Mouse (Mus musculus) heart, postnatal 10 days (tissue): ENCODE measurements at regions not wholly inside any gene's neighbourhood (a gene's known extent, or its start where the extent isn't known, plus 50 kb on each side); places are given as distances from the start of the nearest gene placed in this dataset.

Experiments
- DNase-seq, 2 experiments: peaks; one replicate each; pipeline ENCODE4 v3.0.0; 2021
- intact Hi-C: fragments of 180-260 bp; cut with DNase I; formaldehyde crosslinking; loops from one replicate; pipeline ENCODE4 v1.15.1; 2025

DNA sequence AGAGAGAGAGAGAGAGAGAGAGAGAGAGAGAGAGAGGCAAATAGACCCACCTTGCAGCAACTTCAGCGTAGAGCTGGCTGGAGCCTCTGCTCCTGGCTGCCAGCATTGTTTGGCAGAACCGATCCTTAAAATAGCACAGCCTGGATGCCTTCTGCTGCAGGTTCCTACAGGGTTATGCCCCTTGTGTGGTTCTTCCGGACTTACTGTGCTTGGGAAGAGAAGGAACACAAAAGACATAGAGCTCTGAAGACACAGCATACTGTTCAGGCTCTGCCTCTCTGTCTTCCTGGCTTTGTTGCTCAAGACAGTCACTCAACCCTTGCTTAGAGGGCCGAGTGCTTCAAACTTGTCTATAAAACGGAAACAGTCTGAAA is 86.2 kb upstream of the Slc25a26 start:
- peak; percentile 62 to 68 for DNase-seq
- intact Hi-C loops = no loop called here

DNA sequence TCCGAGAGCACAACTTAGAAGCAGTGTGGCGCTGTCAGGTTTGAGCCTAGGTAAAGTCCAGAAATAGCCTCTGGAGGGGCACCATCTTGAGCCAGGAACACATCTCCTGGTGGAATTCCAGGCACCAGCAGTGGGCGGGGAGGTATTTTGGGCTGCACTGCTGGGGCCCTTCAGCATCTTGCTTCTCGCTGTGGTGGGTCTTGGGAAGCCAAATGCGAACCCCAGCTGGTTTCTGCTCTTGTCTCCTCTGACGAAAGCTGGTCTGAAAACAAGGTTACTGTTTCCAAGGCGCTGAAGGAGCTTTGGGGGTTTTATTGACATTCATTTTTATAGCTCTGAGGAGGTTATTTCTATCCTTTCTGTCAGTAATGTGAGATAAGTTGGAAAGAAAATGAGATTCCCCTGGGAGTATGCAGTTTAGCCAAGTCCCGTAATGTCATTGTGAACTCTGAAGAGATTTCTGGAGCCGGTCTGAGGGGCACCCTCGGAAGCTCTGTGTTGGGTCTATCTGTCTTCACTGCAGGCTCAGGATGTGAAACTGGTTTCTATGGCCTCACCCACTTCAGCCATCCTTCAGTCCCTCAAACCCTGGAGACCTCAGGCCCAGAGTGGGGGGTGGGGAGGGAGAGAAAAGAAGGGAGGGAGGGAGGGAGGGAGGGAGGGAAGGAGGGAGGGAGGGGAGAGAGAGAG is 86.7 kb upstream of the Slc25a26 start:
- intact Hi-C loops = no loop called here
- peak; percentile 47 to 51 for DNase-seq

DNA sequence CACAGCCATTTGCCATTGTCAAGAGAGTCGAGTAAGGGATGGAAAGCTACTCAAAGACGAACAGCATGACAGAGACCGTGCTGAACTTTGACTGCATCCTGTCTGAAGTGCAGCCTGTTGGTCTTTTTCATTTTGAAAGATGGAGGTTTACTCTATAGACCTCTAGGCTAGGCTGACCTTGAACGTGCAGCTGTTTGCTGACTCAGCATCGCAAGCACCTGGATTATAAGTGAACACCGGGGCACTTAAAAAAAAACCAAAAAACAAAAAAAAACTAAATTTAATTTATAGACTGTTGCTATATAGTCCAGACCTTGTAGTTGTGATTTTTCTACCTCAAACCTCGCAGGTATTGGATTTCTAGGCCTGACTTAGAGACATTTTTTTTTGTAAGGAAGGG is 87.8 kb upstream of the Slc25a26 start:
- intact Hi-C loops = no loop called here

DNA sequence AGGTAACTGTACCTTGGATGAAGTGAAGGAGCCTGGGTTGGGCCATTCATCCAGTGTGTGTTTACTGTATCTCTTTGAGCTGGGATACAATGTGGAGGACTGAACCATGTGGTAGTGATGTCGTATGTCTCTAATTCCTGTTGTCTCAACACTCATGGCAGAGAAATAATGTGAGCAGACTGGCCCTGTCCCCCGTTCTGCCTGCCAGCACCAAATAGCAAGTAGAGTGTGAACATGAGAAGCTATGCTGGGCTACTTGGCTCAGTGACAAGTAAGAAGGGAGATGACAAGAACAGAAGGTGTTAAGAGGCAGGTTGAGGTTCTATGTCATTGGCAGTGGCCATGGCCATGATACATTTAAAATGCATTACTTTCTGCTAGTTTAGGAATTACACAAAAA is 89.7 kb upstream of the Slc25a26 start:
- intact Hi-C loops = no loop called here
- peak in 1 of 2 experiments; percentile 28 for DNase-seq

More for the DNA sequence above, 87.8 kb upstream of the Slc25a26 start:
- DNase-seq = no peak

DNA sequence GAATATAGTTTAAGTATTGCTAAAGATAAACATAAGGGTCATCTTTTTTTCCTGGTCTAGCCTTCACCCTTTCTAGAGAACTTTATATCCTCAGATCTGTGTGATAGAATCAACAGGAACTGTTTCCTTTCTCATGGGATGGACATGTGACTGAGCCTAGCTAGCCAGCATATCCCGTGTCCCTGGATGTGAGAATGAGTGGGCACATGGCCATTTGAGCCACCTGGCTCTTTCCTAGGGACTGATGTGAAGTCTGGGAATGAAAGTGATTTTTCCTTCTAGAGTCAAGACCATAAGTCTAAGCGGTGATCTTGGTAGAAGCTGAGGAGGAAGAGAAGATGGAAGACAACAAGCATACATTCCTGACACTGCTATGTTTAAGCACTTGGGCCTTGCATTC is 91.1 kb upstream of the Slc25a26 start:
- DNase-seq = no peak
- intact Hi-C loops = no loop called here

DNA sequence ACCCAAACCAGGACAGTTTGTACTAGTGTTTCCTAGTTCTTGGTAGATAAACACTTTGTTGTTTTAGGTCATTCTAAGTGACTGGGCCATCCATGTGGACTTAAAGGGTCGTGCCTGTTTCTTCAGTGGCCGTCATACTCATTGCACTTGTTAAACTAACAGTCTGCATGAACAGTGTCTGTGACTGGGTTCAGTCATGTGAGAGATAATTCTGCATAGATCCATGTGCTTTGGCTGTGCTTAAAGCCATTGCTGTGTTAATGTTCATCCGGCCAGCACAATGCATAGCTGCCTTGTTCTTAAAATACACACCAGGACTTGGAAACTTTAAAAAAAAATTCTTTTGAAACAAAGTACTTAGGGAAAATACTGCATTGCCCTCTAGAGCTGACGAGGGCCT is 92.4 kb upstream of the Slc25a26 start:
- intact Hi-C loops = no loop called here
- no peak for DNase-seq

DNA sequence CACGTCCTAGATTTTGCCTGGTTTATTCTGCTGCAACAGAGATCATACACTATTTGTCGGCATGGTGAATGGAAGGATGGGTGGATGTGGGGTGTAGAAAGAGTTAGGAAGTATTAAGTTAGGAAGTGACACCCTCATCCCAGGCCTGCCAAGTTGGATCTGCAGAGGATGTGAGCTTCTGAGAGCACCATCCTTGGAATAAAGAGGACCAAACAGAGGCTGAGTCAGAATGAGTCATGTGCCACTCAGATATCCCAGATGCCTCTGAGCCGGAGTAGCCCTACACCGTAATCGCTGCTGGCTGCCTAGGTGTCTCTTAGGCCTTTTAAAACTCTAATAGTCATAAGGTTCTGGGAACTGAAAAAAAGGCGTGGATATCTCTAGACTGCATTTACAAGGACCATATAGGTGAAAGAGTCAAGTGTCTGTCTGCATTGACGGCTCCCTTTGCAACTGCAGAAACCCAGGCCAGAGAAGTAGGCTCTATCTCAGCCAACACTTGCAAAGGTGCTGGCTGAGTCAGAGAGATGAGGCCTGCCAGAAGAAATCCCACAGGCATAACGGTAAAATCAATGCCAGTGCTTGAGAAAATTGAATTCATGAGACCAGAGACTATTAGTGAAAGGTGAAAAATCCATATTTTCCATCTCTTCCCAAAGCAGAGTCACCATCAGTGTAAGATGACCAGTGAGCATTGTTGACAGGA is 94.6 kb upstream of the Slc25a26 start:
- intact Hi-C loops = no loop called here
- no peak for DNase-seq

DNA sequence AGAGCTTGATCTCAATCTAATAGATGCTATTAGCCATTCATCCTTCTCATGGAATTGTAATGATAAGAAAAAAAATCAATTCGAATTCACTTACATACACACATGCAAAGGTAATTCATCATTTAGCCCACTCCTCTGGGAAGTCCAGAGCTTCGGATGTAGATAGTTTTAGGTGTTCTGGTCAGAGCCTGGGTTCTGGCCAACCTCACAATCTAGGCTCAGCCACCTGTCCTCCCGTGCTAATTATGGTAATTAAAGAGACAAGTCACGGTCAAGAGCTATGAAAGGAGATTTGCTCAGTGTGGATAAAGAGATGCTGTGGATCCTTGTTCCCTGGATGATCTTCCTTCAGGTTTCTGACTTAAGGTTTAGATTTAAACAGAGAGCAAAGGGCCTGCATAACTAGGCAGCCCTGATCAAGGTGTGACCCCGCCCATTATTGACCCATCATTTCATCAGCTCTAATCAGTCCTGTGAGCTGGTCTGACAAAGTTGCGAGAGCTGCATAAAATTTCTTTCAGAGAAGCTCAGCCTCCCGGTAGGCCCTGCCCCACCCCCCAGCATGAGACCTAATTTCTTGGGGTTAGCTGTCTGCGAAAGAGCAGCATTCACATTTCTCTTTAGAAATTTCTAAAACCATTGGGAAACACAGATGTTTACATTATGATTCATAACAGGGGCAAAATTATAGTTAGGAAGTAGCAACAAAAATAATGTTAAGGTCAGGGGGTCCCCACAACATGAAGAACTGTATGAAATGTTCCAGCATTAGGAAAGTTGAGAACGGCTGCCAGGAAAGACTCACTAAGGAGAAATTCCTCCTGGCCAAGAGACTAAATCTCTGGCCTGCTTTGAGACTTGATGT is 98.3 kb upstream of the Slc25a26 start:
- intact Hi-C loops = loop anchor here (2.0 to 5.0 kb wide), 2 partner anchors 185 to 321 kb away; no protein-coding TSS in a partner anchor
- no peak for DNase-seq

DNA sequence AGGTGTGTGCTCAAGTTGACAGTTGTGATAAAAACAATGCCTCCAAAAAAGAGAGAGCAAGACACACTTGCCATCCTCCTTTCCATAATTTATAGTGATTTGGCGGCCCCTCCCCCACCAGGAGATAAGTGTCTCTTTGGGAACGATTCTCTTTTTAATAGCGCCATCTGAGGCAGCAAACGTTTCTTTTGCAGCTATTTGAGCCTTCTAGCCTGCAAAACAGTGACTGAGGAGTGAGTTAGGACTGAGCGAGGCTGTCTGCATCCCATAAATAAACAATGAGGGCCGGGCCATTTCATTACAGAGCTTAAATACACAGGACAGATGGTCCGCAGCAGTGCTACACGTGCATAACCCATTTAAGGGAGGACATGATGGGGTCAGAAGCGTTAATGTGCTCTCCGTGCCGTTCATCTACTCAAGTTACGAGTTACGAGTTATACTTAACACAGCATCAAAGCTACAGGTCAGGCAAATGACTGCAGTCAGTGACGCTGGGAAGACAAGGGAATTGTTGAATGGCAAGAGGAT is 99.0 kb upstream of the Slc25a26 start:
- intact Hi-C loops = loop anchor here (2.0 to 5.0 kb wide), 2 partner anchors 184 to 320 kb away; no protein-coding TSS in a partner anchor
- no peak for DNase-seq

DNA sequence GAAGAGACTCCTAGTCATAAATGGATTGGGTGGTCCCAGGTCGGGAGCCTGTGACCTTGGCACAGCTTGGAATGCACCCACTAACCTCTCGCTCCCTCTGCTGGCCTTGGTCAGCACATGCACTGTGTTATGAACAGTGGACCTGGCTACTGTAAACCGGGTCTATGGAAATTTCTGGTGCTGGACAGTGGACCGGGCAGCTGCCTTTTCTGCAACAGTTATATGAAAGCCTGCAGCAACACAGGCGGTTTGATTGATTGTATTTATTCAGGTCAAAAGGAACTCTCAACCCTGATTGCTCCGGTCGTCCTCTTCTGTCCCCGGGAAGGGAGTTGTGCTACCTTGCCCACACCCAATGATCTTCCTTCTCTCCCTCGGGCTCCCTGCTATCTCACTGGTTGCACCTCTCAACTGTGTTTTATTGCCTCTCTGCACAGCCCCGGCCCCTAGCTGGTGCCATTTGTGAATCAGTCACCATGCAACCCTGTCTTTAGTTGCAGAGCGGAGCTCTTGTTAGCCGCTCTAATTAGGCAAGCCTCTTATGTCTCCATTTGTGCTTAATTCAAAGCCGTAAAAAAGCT is 99.6 kb upstream of the Slc25a26 start:
- peak in 1 of 2 experiments; percentile 62 for DNase-seq
- intact Hi-C loops = loop anchor here (2.0 to 5.0 kb wide), 2 partner anchors 183 to 320 kb away; no protein-coding TSS in a partner anchor

DNA sequence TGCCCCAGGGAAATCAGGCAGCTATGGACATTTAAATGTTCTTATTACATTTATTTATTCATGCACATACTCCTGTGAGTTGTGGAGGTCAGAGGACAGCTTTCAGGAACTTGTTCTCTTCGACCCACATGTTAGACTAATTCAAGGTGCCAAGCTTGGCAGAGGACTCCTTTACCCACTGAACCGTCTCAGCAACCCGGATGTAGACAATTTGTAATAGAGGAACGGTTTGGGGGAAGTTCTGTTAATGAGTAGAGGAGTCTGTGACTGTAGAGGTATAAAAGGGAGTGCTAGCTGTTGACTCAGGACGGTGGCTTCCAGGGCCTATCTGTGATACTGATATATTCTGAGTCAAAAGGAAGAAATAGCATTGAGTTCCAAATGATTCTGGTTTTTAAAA is 107.4 kb upstream of the Magi1 start:
- DNase-seq = peak in 1 of 2 experiments; percentile 10
- intact Hi-C loops = no loop called here

DNA sequence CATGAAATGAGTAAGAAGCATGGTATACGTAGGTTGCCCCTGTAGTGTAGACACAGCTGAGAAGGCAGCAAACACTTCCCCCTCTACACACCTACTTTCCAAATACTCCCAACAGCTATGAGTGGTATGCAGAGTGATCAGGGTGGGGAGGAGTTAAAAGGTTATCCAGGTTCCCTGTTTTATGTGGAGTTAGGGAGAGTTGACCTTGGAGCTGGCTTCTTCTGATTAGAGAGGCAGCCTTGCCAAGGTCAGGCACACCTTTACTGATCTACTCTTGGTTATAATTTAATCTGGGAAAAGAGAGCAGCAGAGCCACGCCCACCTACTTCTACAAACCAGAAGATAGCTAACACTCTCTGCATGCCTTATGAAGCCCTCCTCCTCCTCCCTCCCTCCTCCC is 106.7 kb upstream of the Magi1 start:
- peak in 1 of 2 experiments; percentile 16 for DNase-seq

DNA sequence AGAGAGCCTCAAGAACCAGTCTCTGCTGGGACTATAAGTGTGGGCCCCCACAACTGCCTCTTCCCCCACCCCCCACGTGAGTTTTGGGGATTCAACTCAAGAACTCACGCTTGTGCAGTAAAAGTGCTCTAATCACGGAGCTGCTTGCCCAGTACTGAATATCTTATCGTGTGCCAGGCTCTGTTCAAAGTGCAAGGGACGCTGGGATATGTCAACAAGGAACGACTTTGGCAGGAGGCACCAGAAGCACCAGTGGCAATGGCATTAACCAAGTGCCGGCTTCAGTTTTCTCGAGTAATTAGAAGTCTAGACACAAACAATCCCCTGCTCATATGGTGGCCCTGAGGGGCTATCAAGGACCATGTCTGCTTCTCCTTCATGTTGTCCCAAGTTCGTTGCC is 106.0 kb upstream of the Magi1 start:
- intact Hi-C loops = no loop called here
- DNase-seq = peak; percentile 46 to 62

More for the DNA sequence above, 106.7 kb upstream of the Magi1 start:
- intact Hi-C loops = no loop called here

DNA sequence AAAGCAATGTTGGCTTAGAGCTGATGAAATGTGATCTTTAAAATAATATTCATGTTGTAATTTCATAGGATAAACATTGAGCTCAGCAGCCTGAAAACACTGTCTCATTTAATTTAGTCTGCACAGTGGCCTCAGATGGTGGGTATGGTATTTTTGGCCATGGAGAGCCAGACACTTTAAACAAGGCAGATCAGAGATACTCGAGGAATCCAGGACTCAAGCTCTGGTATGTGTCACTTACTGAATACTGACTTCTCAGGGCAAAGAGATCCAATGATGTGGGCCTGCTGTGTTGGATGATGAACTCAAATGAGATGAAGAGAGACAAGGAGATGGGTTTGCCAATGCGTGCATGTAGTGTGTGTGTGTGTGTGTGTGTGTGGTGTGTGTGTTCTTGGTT is 103.9 kb upstream of the Magi1 start:
- peak in 1 of 2 experiments; percentile 18 for DNase-seq
- intact Hi-C loops = no loop called here

DNA sequence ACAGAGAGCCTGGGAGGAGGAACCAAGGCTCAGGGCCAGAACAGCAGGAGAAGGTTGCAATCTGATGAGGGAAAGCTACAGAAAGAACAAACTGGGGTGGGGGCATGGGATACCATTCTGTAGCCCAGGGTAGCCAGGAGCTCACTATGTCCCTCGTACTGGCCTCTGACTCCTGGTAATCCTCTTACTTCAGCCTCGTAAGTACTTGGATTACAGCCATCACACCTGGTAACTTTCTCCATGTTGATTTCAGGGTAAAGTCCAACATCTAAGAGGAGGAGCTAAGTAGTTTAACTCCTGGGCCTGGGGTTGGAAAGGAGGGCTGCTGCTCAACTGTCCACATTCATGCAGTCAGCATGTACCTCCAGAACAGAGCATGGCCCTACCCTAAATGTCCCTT is 101.8 kb upstream of the Magi1 start:
- intact Hi-C loops = no loop called here
- no peak for DNase-seq

DNA sequence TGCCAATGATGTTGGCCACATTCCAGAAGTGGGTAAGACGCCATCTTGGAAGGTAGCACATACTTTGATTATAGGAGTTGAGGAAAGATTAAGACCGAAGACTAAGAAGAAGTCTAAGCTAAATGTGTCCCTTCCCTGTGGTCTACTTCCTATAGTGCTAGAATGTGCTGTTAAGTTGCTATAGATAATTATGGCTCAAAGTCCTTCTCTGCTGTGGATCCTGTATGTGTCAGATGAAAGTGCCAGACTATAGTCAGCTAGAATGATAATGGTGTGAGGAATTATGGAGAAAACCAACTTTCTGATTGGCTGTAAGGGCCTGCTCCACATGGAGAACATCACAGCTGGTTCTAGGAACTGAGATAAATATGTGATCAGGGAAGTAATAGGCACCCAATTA is 86.3 kb upstream of the Magi1 start:
- DNase-seq = no peak
- intact Hi-C loops = loop anchor here (10.0 kb wide), 1 partner anchor 615 kb away; no protein-coding TSS in a partner anchor

DNA sequence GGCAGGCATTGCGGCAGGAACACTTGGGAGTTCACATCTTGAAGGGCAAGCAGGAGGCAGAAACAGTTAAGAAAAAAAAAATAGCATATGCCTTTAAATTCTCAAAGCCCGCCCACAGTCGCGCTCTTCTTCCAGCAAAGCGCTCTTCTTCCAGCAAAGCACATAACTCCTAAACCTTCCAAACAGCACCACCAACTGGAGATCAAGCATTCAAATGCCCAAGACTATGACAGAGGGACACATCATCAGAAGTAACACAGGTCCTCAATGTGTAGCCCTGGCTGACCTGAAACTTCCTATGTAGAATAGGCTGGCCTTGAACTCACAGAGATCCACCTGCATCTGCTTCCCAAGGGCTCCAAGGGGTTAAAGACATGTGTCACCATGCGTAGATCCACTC is 80.2 kb upstream of the Magi1 start:
- DNase-seq = peak; percentile 16 to 39
- intact Hi-C loops = loop anchor here (1.0 to 10.0 kb wide), 3 partner anchors 172 to 609 kb away; no protein-coding TSS in a partner anchor

DNA sequence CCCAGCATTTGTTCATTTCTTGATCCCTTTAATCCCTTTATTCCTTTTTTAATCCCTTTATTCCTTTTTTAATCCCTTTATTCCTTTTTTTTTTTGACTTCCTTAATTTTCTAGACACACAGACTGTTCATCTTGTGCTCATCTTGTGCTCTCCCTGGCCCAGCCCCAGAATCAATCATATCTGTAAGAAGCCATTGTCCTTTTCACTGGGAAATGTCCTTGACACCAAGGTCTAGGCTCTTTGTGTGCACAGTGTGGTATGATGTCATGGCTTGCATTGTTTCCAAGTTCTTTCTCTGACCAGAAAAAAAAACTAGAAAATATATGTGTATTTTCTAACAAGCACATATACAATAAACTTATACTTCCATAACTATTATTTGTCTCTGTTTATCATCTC is 78.9 kb upstream of the Magi1 start:
- intact Hi-C loops = loop anchor here (5.0 to 10.0 kb wide), 2 partner anchors 170 to 608 kb away; no protein-coding TSS in a partner anchor
- no peak for DNase-seq

DNA sequence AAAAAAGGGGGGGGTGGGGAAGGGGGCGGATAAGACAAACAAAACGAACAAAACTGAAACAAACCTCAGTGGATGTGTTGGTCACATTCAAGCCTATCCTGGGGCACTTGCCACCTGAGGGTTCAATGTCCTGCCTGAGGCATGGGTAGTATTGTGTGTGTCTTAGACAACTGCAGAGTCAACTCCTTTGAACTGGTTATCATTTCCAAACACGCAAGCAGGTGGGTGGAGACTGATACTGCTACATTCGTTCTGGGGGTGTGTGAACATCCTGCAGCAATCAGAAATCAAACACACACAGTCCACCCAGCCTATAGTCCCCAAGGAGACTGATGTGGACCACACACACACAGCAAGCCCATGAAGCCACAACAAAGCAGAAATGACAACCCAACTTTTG is 73.9 kb upstream of the Magi1 start:
- intact Hi-C loops = no loop called here
- DNase-seq = no peak

DNA sequence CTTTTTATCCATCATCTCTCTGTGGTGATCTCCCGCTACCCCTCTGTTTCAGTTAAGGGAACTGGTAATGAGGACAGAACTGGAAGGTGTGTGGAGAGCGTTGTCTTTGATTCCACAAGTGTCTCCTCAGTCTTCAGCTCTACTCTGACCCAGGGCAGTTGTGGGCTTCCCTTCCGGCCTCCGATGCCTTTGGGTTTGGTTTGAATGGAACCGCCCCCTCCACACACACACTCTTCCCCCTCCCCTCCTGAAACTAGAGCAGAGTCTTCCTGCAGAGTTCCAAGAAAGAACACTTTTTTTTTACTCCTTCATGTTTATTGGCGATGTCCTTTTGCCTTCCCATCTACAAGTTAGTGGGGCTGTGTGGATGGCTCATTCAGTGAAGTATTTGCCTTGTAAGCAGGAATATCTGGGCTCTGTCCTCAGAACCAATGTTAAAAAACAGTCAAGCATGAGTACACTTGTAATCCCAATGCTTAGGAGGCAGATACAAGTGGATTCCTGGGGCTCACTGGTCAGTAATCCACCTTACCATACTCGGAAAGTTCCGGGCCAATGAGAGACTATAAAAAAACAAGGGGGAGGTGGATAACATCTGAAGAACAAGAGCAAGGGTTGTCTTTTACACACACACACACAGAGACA is 70.9 kb upstream of the Magi1 start:
- no peak for DNase-seq
- intact Hi-C loops = no loop called here
